Mouse (Mus musculus): ENCODE data around the gene Tbccd1. TPM values are rescaled to one million over a fixed set of nuclear protein-coding genes. Genes with fewer than 3 reads are reported as not detected.

Gene Tbccd1
- polyA plus RNA-seq, 1 experiment: 9.9 TPM

DNA sequence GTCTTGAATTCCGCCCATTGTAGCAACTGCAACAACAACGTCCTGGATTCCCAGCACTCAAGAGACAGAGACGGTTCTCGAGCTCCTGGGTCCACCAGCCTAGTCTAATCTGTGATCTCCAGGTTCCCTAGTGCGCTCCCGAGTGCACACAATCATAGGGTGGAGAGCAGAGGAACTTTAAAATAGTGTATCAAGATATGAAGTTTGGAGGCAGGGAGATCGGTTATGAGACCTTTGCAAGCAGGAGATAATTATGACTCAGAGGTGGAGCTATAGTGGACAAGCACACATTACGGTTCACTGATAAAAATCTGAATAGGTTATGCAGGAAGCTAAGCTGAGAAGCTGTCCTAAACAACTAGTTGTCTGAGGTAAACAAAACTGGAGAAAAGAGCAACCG lies 696 bp downstream of the Tbccd1 start:
- H3K4me3 ChIP-seq (ENCODE audit: insufficient read depth, poor library complexity, severe bottlenecking): peak overlapping the region; percentile 44
- H3ac ChIP-seq (ENCODE audit: control insufficient read depth, insufficient read length, low read depth): peak overlapping the region; percentile 67
- no peaks in the 10 kb centered on the region for H3K27me3 ChIP-seq (ENCODE audit: control insufficient read depth, insufficient read depth, insufficient read length)
- peaks cover 69% of the 10 kb centered on the region for H3K79me2 ChIP-seq (ENCODE audit: control insufficient read depth, insufficient read depth)
- no peaks in the 10 kb centered on the region for H3K36me3 ChIP-seq (ENCODE audit: control insufficient read depth, insufficient read depth)
- TF ChIP-seq MAX (IDR thresholded peaks at IDR 0.05) (no peak), USF1 (IDR thresholded peaks at IDR 0.05; ENCODE audit: low read depth) (no peak), CEBPB (IDR thresholded peaks at IDR 0.05; ENCODE audit: low read depth) (no peak), CTCF (IDR thresholded peaks at IDR 0.05; ENCODE audit: control insufficient read depth, insufficient read depth, insufficient read length) (no peak), MYOD1 (IDR thresholded peaks at IDR 0.05; ENCODE audit: control insufficient read depth, insufficient read length, low read depth) (no peak), FOSL1 (IDR thresholded peaks at IDR 0.05; ENCODE audit: insufficient read depth, low read length, poor library complexity, severe bottlenecking) (no peak), MYOG (IDR thresholded peaks at IDR 0.05; ENCODE audit: control insufficient read depth, extremely low read depth, insufficient read length) (no peak)
- peaks cover 30% of the 10 kb centered on the region for H3K79me3 ChIP-seq (ENCODE audit: low read depth)

DNA sequence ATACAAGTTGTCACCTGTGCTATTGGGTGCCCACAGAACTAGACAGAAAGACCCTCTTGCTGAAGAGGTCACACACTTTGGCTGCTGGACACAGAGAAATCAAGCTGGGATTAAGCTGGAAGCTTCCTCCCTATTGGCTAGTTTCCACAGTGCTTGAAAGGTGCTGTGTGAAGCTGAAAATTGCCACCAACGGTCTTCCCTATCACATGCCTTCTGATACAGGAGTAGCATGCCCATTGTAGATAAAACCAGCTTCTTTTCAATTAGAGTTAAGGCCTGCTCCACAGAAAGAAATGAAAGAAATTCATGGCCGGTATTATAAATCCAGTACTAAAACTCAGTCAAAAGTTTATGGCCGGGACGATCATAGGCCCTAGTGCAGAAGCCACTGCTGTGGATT lies 4.8 kb downstream of the Tbccd1 start:
- no peak overlapping the region for H3ac ChIP-seq (ENCODE audit: control insufficient read depth, insufficient read length, low read depth)
- no peaks in the 10 kb centered on the region for H3K36me3 ChIP-seq (ENCODE audit: control insufficient read depth, insufficient read depth)
- no peak overlapping the region for H3K4me3 ChIP-seq (ENCODE audit: insufficient read depth, poor library complexity, severe bottlenecking)
- TF ChIP-seq MYOD1 (IDR thresholded peaks at IDR 0.05; ENCODE audit: control insufficient read depth, insufficient read length, low read depth) (no peak), MYOG (IDR thresholded peaks at IDR 0.05; ENCODE audit: control insufficient read depth, extremely low read depth, insufficient read length) (no peak), CEBPB (IDR thresholded peaks at IDR 0.05; ENCODE audit: low read depth) (no peak), USF1 (IDR thresholded peaks at IDR 0.05; ENCODE audit: low read depth) (no peak), FOSL1 (IDR thresholded peaks at IDR 0.05; ENCODE audit: insufficient read depth, low read length, poor library complexity, severe bottlenecking) (no peak), MAX (IDR thresholded peaks at IDR 0.05) (no peak), CTCF (IDR thresholded peaks at IDR 0.05; ENCODE audit: control insufficient read depth, insufficient read depth, insufficient read length) (no peak)
- H3K79me3 ChIP-seq (ENCODE audit: low read depth): peaks cover 13% of the 10 kb centered on the region
- H3K27me3 ChIP-seq (ENCODE audit: control insufficient read depth, insufficient read depth, insufficient read length): no peaks in the 10 kb centered on the region
- peaks cover 29% of the 10 kb centered on the region for H3K79me2 ChIP-seq (ENCODE audit: control insufficient read depth, insufficient read depth)

DNA sequence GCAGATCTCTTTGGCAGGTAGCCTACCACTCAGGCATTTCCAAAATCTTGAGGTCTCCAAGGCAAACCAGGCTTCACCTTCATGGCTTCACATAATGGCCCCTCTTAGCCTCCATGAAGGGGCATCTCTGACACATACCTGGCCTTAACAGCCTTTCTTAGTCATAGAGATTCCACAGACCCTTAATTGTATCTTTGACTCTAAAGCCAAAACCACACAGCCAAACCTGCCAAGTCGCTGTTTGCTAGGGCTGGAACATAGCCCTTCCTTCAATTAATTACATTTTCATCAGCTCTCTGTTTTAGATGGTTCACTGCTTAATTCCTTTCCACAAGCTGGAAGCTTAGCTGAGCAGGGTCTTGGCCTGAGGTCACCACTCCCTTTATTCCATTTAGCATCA lies 9.1 kb downstream of the Tbccd1 start:
- TF ChIP-seq MYOD1 (IDR thresholded peaks at IDR 0.05; ENCODE audit: control insufficient read depth, insufficient read length, low read depth) (no peak), CTCF (IDR thresholded peaks at IDR 0.05; ENCODE audit: control insufficient read depth, insufficient read depth, insufficient read length) (no peak), CEBPB (IDR thresholded peaks at IDR 0.05; ENCODE audit: low read depth) (no peak), MYOG (IDR thresholded peaks at IDR 0.05; ENCODE audit: control insufficient read depth, extremely low read depth, insufficient read length) (no peak), USF1 (IDR thresholded peaks at IDR 0.05; ENCODE audit: low read depth) (no peak), MAX (IDR thresholded peaks at IDR 0.05) (no peak), FOSL1 (IDR thresholded peaks at IDR 0.05; ENCODE audit: insufficient read depth, low read length, poor library complexity, severe bottlenecking) (no peak)
- Histone ChIP-seq H3K27me3 (ENCODE audit: control insufficient read depth, insufficient read depth, insufficient read length) (no peaks in the 10 kb centered on the region), H3ac (ENCODE audit: control insufficient read depth, insufficient read length, low read depth) (no peak overlapping the region), H3K36me3 (ENCODE audit: control insufficient read depth, insufficient read depth) (peaks cover 5% of the 10 kb centered on the region), H3K79me3 (ENCODE audit: low read depth) (peaks cover 12% of the 10 kb centered on the region), H3K4me3 (ENCODE audit: insufficient read depth, poor library complexity, severe bottlenecking) (no peak overlapping the region), H3K79me2 (ENCODE audit: control insufficient read depth, insufficient read depth) (peaks cover 35% of the 10 kb centered on the region)

DNA sequence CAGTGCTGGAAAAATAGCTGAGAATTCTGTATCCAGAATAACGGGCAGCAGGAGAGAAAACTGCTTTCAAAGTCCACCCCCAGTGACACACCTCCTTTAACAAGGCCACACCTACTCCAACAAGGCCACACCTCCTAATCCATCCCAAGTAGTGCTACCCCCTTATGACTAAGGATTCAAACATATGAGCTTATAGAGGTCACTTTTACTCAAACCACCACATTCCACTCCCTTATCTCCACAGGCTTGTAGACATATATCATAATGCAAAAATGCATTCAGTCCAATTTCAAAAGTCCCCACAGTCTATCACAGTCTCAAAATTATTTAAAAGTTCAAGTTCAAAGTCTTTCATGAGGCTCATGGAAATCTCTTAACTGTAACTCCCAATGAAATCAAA lies 9.8 kb downstream of the Tbccd1 start:
- H3ac ChIP-seq (ENCODE audit: control insufficient read depth, insufficient read length, low read depth): no peak overlapping the region
- H3K27me3 ChIP-seq (ENCODE audit: control insufficient read depth, insufficient read depth, insufficient read length): no peaks in the 10 kb centered on the region
- no peak overlapping the region for H3K4me3 ChIP-seq (ENCODE audit: insufficient read depth, poor library complexity, severe bottlenecking)
- peaks cover 33% of the 10 kb centered on the region for H3K79me2 ChIP-seq (ENCODE audit: control insufficient read depth, insufficient read depth)
- TF ChIP-seq CEBPB (IDR thresholded peaks at IDR 0.05; ENCODE audit: low read depth): no peak
- TF ChIP-seq FOSL1 (IDR thresholded peaks at IDR 0.05; ENCODE audit: insufficient read depth, low read length, poor library complexity, severe bottlenecking): no peak
- no peak for TF ChIP-seq MYOG (IDR thresholded peaks at IDR 0.05; ENCODE audit: control insufficient read depth, extremely low read depth, insufficient read length)
- TF ChIP-seq MYOD1 (IDR thresholded peaks at IDR 0.05; ENCODE audit: control insufficient read depth, insufficient read length, low read depth): no peak
- TF ChIP-seq CTCF (IDR thresholded peaks at IDR 0.05; ENCODE audit: control insufficient read depth, insufficient read depth, insufficient read length): no peak
- no peak for TF ChIP-seq MAX (IDR thresholded peaks at IDR 0.05)
- no peak for TF ChIP-seq USF1 (IDR thresholded peaks at IDR 0.05; ENCODE audit: low read depth)
- H3K79me3 ChIP-seq (ENCODE audit: low read depth): peaks cover 12% of the 10 kb centered on the region
- H3K36me3 ChIP-seq (ENCODE audit: control insufficient read depth, insufficient read depth): peaks cover 5% of the 10 kb centered on the region

DNA sequence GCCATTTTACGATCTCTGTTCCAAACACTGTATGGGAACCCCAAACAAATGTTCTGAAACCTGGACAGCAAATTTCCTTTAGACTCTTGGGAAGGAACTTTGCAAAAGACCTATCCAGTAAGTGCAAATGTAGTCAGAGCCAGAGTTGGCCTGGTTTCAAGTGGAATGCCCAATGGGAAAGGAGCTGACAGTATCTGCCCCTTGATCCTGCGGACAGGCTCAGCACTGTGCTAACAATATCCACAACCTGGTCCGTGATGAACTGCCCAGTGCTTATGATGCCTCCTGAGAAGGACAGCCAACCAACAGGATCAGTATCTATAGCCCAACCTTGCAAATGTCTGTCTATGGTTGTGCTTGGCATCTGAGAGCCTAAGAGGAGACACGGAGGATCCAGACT lies 12.0 kb downstream of the Tbccd1 start:
- TF ChIP-seq MAX (IDR thresholded peaks at IDR 0.05) (no peak), CEBPB (IDR thresholded peaks at IDR 0.05; ENCODE audit: low read depth) (no peak), MYOD1 (IDR thresholded peaks at IDR 0.05; ENCODE audit: control insufficient read depth, insufficient read length, low read depth) (no peak), FOSL1 (IDR thresholded peaks at IDR 0.05; ENCODE audit: insufficient read depth, low read length, poor library complexity, severe bottlenecking) (no peak), USF1 (IDR thresholded peaks at IDR 0.05; ENCODE audit: low read depth) (no peak), CTCF (IDR thresholded peaks at IDR 0.05; ENCODE audit: control insufficient read depth, insufficient read depth, insufficient read length) (no peak), MYOG (IDR thresholded peaks at IDR 0.05; ENCODE audit: control insufficient read depth, extremely low read depth, insufficient read length) (no peak)
- peaks cover 10% of the 10 kb centered on the region for H3K36me3 ChIP-seq (ENCODE audit: control insufficient read depth, insufficient read depth)
- peaks cover 8% of the 10 kb centered on the region for H3K79me3 ChIP-seq (ENCODE audit: low read depth)
- H3ac ChIP-seq (ENCODE audit: control insufficient read depth, insufficient read length, low read depth): no peak overlapping the region
- peaks cover 33% of the 10 kb centered on the region for H3K79me2 ChIP-seq (ENCODE audit: control insufficient read depth, insufficient read depth)
- no peak overlapping the region for H3K4me3 ChIP-seq (ENCODE audit: insufficient read depth, poor library complexity, severe bottlenecking)
- H3K27me3 ChIP-seq (ENCODE audit: control insufficient read depth, insufficient read depth, insufficient read length): no peaks in the 10 kb centered on the region

DNA sequence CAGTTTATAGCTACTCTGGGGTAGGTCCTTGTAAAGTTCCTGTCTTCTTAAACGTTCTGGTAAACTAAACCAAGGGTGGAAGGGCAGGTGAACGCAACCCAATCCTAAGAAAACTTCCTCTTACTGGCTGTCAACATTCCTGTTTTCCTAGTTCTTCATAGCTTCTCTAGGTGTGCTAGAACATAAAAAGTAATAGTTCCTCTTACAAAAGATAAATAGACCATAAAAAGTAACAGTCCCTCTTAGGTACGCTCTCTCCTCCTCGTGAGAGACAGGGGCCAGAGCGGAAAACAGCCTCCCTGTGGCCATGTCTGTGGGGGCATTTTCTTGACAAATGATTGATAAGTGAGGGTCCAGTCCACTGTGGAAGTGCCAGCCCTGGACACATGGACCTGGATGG lies 12.6 kb downstream of the Tbccd1 start:
- TF ChIP-seq USF1 (IDR thresholded peaks at IDR 0.05; ENCODE audit: low read depth) (no peak), MAX (IDR thresholded peaks at IDR 0.05) (no peak), CEBPB (IDR thresholded peaks at IDR 0.05; ENCODE audit: low read depth) (no peak), MYOD1 (IDR thresholded peaks at IDR 0.05; ENCODE audit: control insufficient read depth, insufficient read length, low read depth) (no peak), CTCF (IDR thresholded peaks at IDR 0.05; ENCODE audit: control insufficient read depth, insufficient read depth, insufficient read length) (no peak), FOSL1 (IDR thresholded peaks at IDR 0.05; ENCODE audit: insufficient read depth, low read length, poor library complexity, severe bottlenecking) (no peak), MYOG (IDR thresholded peaks at IDR 0.05; ENCODE audit: control insufficient read depth, extremely low read depth, insufficient read length) (no peak)
- peaks cover 10% of the 10 kb centered on the region for H3K36me3 ChIP-seq (ENCODE audit: control insufficient read depth, insufficient read depth)
- H3K79me3 ChIP-seq (ENCODE audit: low read depth): peaks cover 8% of the 10 kb centered on the region
- H3K4me3 ChIP-seq (ENCODE audit: insufficient read depth, poor library complexity, severe bottlenecking): no peak overlapping the region
- H3K79me2 ChIP-seq (ENCODE audit: control insufficient read depth, insufficient read depth): peaks cover 33% of the 10 kb centered on the region
- H3ac ChIP-seq (ENCODE audit: control insufficient read depth, insufficient read length, low read depth): no peak overlapping the region
- no peaks in the 10 kb centered on the region for H3K27me3 ChIP-seq (ENCODE audit: control insufficient read depth, insufficient read depth, insufficient read length)
